Mouse (Mus musculus): ENCODE measurements around the gene Nphp4.

- no peak for TF ChIP-seq CTCF (IDR thresholded peaks at IDR 0.05; ENCODE audit: borderline replicate concordance, insufficient read depth, low read length)
- TF ChIP-seq POLR2A (IDR thresholded peaks at IDR 0.05; ENCODE audit: low read depth, low read length), result no peak
Observed at GRCm38 (mm10) chr4:152568006-152568405, 91.5 kb downstream of the Nphp4 start.
